Mouse (Mus musculus): ENCODE results near the gene Irgm2.
"Not testable (repeated sequence)": the region's sequence is repeated elsewhere in the genome, so short reads cannot be mapped to it uniquely, and the experiment has no call there.

Irgm2 gene

GRCm38 (mm10) chr11:58213673-58214342 is 14.4 kb downstream of the Irgm2 start:
- no peak for DNase-seq (ENCODE audit: low read depth)

- DNase-seq (ENCODE audit: low read depth): peak; percentile 91
Observed at GRCm38 (mm10) chr11:58214391-58215048, 15.1 kb downstream of the Irgm2 start.

GRCm38 (mm10) chr11:58215049-58215430 is 15.6 kb downstream of the Irgm2 start:
- not testable (repeated sequence) for DNase-seq (ENCODE audit: low read depth)

GRCm38 (mm10) chr11:58215814-58216213 is 16.4 kb downstream of the Irgm2 start:
- DNase-seq (ENCODE audit: low read depth): no peak

- DNase-seq (ENCODE audit: low read depth): no peak
Observed at GRCm38 (mm10) chr11:58216823-58217222, 17.4 kb downstream of the Irgm2 start.

- DNase-seq (ENCODE audit: low read depth): no peak
Observed at GRCm38 (mm10) chr11:58223751-58224150, 24.3 kb downstream of the Irgm2 start.

GRCm38 (mm10) chr11:58224313-58224712 is 24.9 kb downstream of the Irgm2 start:
- no peak for DNase-seq (ENCODE audit: low read depth)

GRCm38 (mm10) chr11:58224872-58225271 is 25.5 kb downstream of the Irgm2 start:
- not testable (repeated sequence) for DNase-seq (ENCODE audit: low read depth)

GRCm38 (mm10) chr11:58225655-58226054 is 26.2 kb downstream of the Irgm2 start:
- peak; percentile 87 for DNase-seq (ENCODE audit: low read depth)

- no peak for DNase-seq (ENCODE audit: low read depth)
Observed at GRCm38 (mm10) chr11:58226425-58226824, 27.0 kb downstream of the Irgm2 start.

- not testable (repeated sequence) for DNase-seq (ENCODE audit: low read depth)
Observed at GRCm38 (mm10) chr11:58228021-58228420, 28.6 kb downstream of the Irgm2 start.

GRCm38 (mm10) chr11:58230396-58230910 is 31.0 kb downstream of the Irgm2 start:
- DNase-seq (ENCODE audit: low read depth): no peak

- DNase-seq (ENCODE audit: low read depth): no peak
Observed at GRCm38 (mm10) chr11:58231156-58231555, 31.7 kb downstream of the Irgm2 start.

- not testable (repeated sequence) for DNase-seq (ENCODE audit: low read depth)
Observed at GRCm38 (mm10) chr11:58234551-58234950, 35.1 kb downstream of the Irgm2 start.

- peak; percentile 69 for DNase-seq (ENCODE audit: low read depth)
Observed at GRCm38 (mm10) chr11:58235152-58235551, 35.7 kb downstream of the Irgm2 start.

- DNase-seq (ENCODE audit: low read depth): no peak
Observed at GRCm38 (mm10) chr11:58238840-58239791, 39.7 kb downstream of the Irgm2 start.

- DNase-seq (ENCODE audit: low read depth): peak; percentile 13
Observed at GRCm38 (mm10) chr11:58247294-58247693, 47.9 kb downstream of the Irgm2 start.

GRCm38 (mm10) chr11:58249203-58249981 is 50.0 kb downstream of the Irgm2 start:
- DNase-seq (ENCODE audit: low read depth): no peak

- peak; percentile 22 for DNase-seq (ENCODE audit: low read depth)
Observed at GRCm38 (mm10) chr11:58250550-58250949, 51.1 kb downstream of the Irgm2 start.

- no peak for DNase-seq (ENCODE audit: low read depth)
Observed at GRCm38 (mm10) chr11:58254411-58254810, 55.0 kb downstream of the Irgm2 start.

GRCm38 (mm10) chr11:58257816-58258215 is 58.4 kb downstream of the Irgm2 start:
- no peak for DNase-seq (ENCODE audit: low read depth)

Data from NIH3T3 (cell line).